Mouse (Mus musculus): ENCODE data around the gene Nsun7. TPM values are rescaled to one million over a fixed set of nuclear protein-coding genes. Genes with fewer than 3 reads are reported as not detected.

Nsun7 gene
- total and polyA plus RNA-seq, 3 experiments: 0.22 to 0.45 (median 0.40) TPM

DNA sequence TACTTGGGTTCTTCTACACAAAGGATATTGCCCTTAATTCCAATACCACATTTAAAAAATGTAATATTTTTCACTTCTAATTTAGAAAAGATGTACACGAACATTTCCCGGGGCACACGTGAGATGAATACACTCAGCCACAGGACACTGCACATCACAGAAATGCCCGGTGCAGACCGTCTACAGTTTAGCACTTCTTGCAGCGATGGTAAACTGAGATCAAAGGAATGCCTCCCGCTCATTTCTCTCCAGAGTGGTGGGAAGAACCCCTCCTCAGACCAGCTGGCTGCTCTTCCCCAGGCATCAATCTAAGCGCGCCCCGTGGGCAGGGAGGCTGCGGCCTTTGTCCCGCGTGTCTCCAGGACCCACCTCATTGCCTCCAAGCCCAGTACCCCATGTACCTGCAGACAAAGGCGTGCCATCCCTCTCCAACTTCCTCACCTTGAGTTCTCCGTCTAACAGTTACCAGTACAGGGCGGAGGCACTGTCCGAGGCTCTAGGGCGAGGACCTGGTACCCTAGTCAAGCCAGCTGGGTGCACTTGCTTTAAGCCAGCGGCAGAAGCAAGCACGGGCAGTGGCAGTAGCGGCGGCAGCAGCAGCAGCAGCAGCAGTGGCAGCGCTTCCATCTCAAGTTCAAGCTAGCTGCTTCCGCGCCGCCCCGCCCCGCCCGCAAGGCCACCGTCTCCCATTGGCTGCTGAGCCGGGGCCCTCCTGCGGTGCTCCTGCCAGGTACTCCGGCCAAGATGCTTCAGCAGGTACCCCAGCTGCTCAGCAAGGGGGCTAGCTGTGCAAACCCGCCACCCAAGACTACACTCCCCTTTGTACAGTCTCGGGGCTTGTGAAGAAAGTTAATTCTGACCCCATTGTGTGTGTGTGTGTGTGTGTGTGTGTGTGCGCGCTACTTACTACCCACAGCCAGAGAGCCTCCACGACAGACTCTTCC is 77.6 kb downstream of the Nsun7 start:
- DNase-seq: peak; percentile 79

DNA sequence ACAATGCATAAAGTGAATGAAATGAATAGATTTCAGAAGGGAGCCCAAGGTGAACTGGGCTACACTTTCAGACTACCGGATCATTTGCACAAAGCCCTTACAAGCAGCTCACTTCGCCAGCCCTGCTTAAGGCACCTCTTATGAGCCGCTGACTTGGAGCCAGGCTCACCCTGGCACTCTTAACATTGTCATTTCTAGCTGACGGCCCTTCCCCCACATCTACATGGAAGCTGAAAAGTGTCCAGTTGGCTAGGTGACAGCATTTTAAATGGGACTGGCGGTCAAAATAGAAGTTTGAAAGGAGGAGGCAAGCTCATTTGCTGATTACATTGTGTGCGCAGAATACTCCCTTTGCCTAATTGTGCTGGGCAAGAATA is 78.3 kb downstream of the Nsun7 start:
- peak; percentile 55 for DNase-seq

GRCm38 (mm10) chr5:66338583-66338982 is 78.9 kb downstream of the Nsun7 start:
- no peak for DNase-seq

GRCm38 (mm10) chr5:66340356-66341102 is 80.8 kb downstream of the Nsun7 start:
- DNase-seq: no peak

DNA sequence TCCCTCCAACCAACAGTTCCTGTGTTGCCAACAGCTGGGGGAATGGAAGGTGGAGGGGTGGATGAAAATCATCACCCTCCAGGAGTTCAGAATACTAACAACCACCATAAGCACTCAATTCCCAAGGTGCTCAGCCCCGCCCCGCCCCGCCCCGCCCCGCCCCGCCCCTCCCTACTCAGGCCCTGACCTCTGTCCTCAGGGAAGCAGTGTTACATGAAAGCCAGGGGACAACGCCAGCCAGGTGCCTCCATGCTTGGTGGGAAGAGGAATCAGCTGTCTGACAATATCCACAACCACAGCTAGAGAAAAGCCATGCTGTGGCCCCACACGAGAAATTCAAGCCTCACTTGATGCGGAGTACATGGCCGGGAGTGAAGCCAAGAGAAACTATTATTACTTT is 82.2 kb downstream of the Nsun7 start:
- no peak for DNase-seq

DNA sequence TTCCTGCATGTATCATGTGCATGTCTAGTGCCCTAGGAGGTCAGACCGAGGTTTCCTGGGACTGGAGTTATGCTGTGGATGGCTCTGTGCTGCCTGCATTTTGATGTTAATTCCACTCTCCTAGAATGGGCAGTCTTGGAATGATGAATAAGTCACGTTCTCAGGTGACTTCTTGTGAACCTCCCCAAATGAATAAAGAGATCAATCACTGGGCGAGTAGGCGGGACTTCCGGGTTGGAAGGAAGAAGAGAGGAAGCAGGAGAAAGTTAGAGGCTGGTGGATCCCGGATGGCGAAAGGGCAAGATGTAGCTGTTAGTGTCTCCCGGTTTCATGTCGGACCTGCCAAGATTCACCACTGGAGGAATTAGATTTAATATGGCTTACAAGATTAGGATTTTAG is 82.6 kb downstream of the Nsun7 start:
- DNase-seq: no peak

- DNase-seq: no peak
Measured at GRCm38 (mm10) chr5:66344182-66344581, 84.5 kb downstream of the Nsun7 start.

DNA sequence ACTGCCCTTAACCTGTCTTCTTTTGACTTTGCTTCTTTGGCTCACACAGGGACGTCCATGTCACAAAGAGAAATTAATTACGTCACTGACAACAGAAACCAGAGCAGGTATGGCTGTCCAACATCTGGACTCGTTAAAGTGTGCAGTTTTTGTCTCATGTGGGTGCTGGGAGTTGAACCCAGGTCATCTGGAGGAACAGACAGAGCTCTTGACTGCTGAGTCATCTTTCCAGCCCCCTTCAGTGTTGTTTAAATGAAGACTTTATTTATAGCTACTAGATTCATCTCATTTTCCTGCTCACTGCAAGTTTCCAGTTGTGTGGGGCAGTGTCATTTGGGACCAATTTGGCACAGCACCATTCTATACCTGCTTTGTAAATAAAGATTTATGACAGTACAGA is 85.4 kb downstream of the Nsun7 start:
- no peak for DNase-seq

DNA sequence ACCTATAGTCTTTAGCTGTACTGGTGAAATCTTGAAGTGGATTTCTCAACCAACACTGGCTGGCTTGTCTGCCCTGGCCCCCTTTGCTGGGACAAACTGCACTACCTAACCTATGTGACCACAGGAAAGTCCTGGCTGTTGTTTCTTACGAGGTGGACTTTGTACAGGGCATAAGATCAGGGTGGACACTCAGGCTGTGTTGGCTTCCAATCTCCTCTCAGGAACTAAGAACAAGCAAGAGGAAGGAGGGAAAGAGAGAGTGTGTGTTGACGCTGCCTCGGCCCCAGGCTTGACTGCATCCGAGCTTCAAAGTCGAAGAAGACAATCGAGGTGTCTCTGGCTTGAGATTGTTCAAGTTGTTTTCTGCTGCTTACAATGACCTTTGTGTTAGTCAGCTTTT is 87.1 kb downstream of the Nsun7 start:
- DNase-seq: no peak

Other genes starting within 250 kb of the Nsun7 start
- 100 to 1,000 TPM in 1 of 2 experiments, 10 to 100 TPM in 1; 78.8 to 121 TPM for gene Rbm47, start 86.8 kb upstream of the Nsun7 start, total RNA-seq (2021)
- gene Rbm47, start 86.8 kb upstream of the Nsun7 start, polyA plus RNA-seq (2012; rRNA removed): 62.9 and 84.7 TPM in 2 replicates